Mouse (Mus musculus) CH12.LX (cell line): ENCODE results near the gene Vac14.

Source experiments
- CHD1 ChIP-seq: IDR thresholded peaks from 2 replicates; pipeline ENCODE4 v1.6.1; 2012; ENCODE audit warnings: low read depth, low read length, improper control_type of control experiment, inconsistent platforms
- CTCF ChIP-seq, 2 experiments: IDR thresholded peaks in 1 of 2; conservative IDR thresholded peaks in 1 of 2; 2 replicates each; pipeline ENCODE4 v1.5.1; 2011 to 2012; ENCODE audit warnings: low read depth in 2 of 2, low read length in 2 of 2, improper control_type of control experiment in 1 of 2, inconsistent platforms in 1 of 2, mild to moderate bottlenecking in 1 of 2, moderate library complexity in 1 of 2
- EP300 ChIP-seq: IDR thresholded peaks from 2 replicates; pipeline ENCODE4 v1.6.1; 2011; ENCODE audit warnings: low read length, improper control_type of control experiment
- HCFC1 ChIP-seq: IDR thresholded peaks from 2 replicates; pipeline ENCODE4 v1.6.1; 2012; ENCODE audit warnings: low read depth, mild to moderate bottlenecking, inconsistent platforms, low read length, improper control_type of control experiment
- KAT2A ChIP-seq: IDR thresholded peaks from 2 replicates; pipeline ENCODE4 v1.6.1; 2012; ENCODE audit warnings: low read length, improper control_type of control experiment, inconsistent platforms; ENCODE audit not compliant: insufficient replicate concordance
- MAFK ChIP-seq: IDR thresholded peaks from 2 replicates; pipeline ENCODE4 v1.6.1; 2011; ENCODE audit warnings: low read length, improper control_type of control experiment; ENCODE audit not compliant: insufficient replicate concordance
- MXI1 ChIP-seq: IDR thresholded peaks from 2 replicates; pipeline ENCODE4 v1.6.1; 2011; ENCODE audit warnings: mild to moderate bottlenecking, low read depth, low read length, improper control_type of control experiment
- POLR2A ChIP-seq: IDR thresholded peaks from 2 replicates; pipeline ENCODE4 v1.6.1; 2011; ENCODE audit warnings: low read depth, mild to moderate bottlenecking, improper control_type of control experiment, low read length
- ZC3H11A ChIP-seq: IDR thresholded peaks from 2 replicates; pipeline ENCODE4 v1.6.1; 2012; ENCODE audit warnings: low read depth, mild to moderate bottlenecking, inconsistent platforms, low read length, improper control_type of control experiment
- ZKSCAN1 ChIP-seq: IDR thresholded peaks from 2 replicates; pipeline ENCODE4 v1.6.1; 2012; ENCODE audit warnings: low read depth, inconsistent platforms, low read length, improper control_type of control experiment, borderline replicate concordance

- TF ChIP-seq KAT2A = no peak
- TF ChIP-seq POLR2A = no peak
- no peak for TF ChIP-seq CTCF (conservative IDR thresholded peaks at IDR 0.05 in 1 of 2, IDR thresholded peaks at IDR 0.05 in 1 of 2; ENCODE audit: low read depth in 2 of 2, low read length in 2 of 2)
- no peak for TF ChIP-seq MXI1
- TF ChIP-seq ZKSCAN1 = no peak
- TF ChIP-seq ZC3H11A = no peak
- no peak for TF ChIP-seq HCFC1
- TF ChIP-seq EP300 = no peak
- no peak for TF ChIP-seq MAFK
- no peak for TF ChIP-seq CHD1
These were observed 102.6 kb downstream of the Vac14 start, which contains the start of gene Mtss1l for GRCm38 (mm10) chr8:110720685-110721598.
